Mouse (Mus musculus) intestine, postnatal 0 days (tissue): ENCODE results near the gene Olfr665. TPM values are rescaled to one million over a fixed set of nuclear protein-coding genes. Genes with fewer than 3 reads are reported as not detected.

Source experiments
- ATAC-seq: fragments of 200-750 bp; cut with Nextera tagmentation; 2 replicates; pipeline ENCODE4 v1.8.0; 2017; ENCODE audit warnings: mild to moderate bottlenecking, moderate TSS enrichment, moderate library complexity
- H3K27ac ChIP-seq: fragments of 300-500 bp; sonication (generic); 2 replicates; pipeline ENCODE4 v1.5.1; 2014; ENCODE audit warnings: mild to moderate bottlenecking, low read depth, low read length, moderate library complexity
- H3K27me3 ChIP-seq: fragments of 300-500 bp; sonication (generic); replicated peaks from 2 replicates; pipeline ENCODE4 v1.6.1; 2014; ENCODE audit warnings: low read length, mixed read lengths; ENCODE audit not compliant: control insufficient read depth, insufficient read depth
- H3K36me3 ChIP-seq: fragments of 300-500 bp; sonication (generic); 2 replicates; pipeline ENCODE4 v1.6.1; 2014; ENCODE audit warnings: mild to moderate bottlenecking, moderate library complexity; ENCODE audit not compliant: control insufficient read depth, insufficient read depth
- H3K4me1 ChIP-seq: fragments of 300-500 bp; sonication (generic); replicated peaks from 2 replicates; pipeline ENCODE4 v1.6.1; 2014; ENCODE audit warnings: antibody characterized with exemption, low read length, mixed read lengths; ENCODE audit not compliant: control insufficient read depth, insufficient read depth
- H3K4me2 ChIP-seq: fragments of 300-500 bp; sonication (generic); replicated peaks from 2 replicates; pipeline ENCODE4 v1.6.1; 2014; ENCODE audit warnings: low read depth, mild to moderate bottlenecking, moderate library complexity
- H3K4me3 ChIP-seq: fragments of 300-500 bp; sonication (generic); 2 replicates; pipeline ENCODE4 v1.5.1; 2014; ENCODE audit warnings: low read depth, low read length
- H3K9ac ChIP-seq: fragments of 300-500 bp; sonication (generic); 2 replicates; pipeline ENCODE4 v1.6.1; 2014; ENCODE audit warnings: mild to moderate bottlenecking, low read depth, low read length
- H3K9me3 ChIP-seq: fragments of 300-500 bp; sonication (generic); 2 replicates; pipeline ENCODE4 v1.6.1; 2016; ENCODE audit warnings: mixed run types; ENCODE audit not compliant: control insufficient read depth
- CTCF ChIP-seq: sonication (generic); IDR thresholded peaks from 2 replicates; pipeline ENCODE4 v1.5.1; 2016; ENCODE audit warnings: low read depth, mild to moderate bottlenecking, control low read depth, antibody characterized with exemption, moderate library complexity
- WGBS: fragments of 180-500 bp; shearing (Covaris S2); extraction: QIAGEN DNeasy Blood & Tissue Kit; methylation state at CpG from one replicate; pipeline ENCODE4 v1.1.7; 2014; 5-methylcytosine and 5-hydroxymethylcytosine counted together
- polyA plus RNA-seq: library from polyadenylated mRNA; unstranded; fragments of >200 nt; fragmentation: Nextera tagmentation; extraction: Ambion mirVana; gene quantifications from 2 replicates; pipeline ENCODE4 v1.2.1, GENCODE M21; 2015

Gene Olfr665
- polyA plus RNA-seq, 1 experiment from 2014 or later, result not detected

- no peak for ATAC-seq
- H3K36me3 ChIP-seq, result no peaks in the 10 kb centered on the region
- no peak overlapping the region for H3K4me3 ChIP-seq
- no peak overlapping the region for H3K4me2 ChIP-seq
- H3K27me3 ChIP-seq, result no peaks in the 10 kb centered on the region
- no peak overlapping the region for H3K9ac ChIP-seq
- TF ChIP-seq CTCF, result no peak
- 61% methylated on average over 1 of the region's 1 CpGs for WGBS
- H3K9me3 ChIP-seq, result no peaks in the 10 kb centered on the region
- no peaks in the 10 kb centered on the region for H3K4me1 ChIP-seq
- H3K27ac ChIP-seq, result no peak overlapping the region
Measured at GRCm38 (mm10) chr7:104857683-104858082, 20.1 kb upstream of the Olfr665 start.

GRCm38 (mm10) chr7:104861381-104861780, 16.4 kb upstream of the Olfr665 start:
- Histone ChIP-seq H3K36me3 (no peaks in the 10 kb centered on the region), H3K9ac (no peak overlapping the region), H3K27me3 (no peaks in the 10 kb centered on the region), H3K4me3 (no peak overlapping the region), H3K4me2 (no peak overlapping the region), H3K4me1 (no peaks in the 10 kb centered on the region), H3K27ac (no peak overlapping the region), H3K9me3 (no peaks in the 10 kb centered on the region)
- no peak for ATAC-seq
- TF ChIP-seq CTCF, result no peak
- 85% methylated on average over 3 of the region's 3 CpGs for WGBS

- H3K9ac ChIP-seq, result no peak within 1 kb of the TSS
- no peaks in the 10 kb centered on the region for H3K36me3 ChIP-seq
- H3K4me1 ChIP-seq, result no peaks in the 10 kb centered on the region
- 79% methylated on average over 2 of the region's 2 CpGs for WGBS
- H3K27ac ChIP-seq, result no peak within 1 kb of the TSS
- H3K9me3 ChIP-seq, result no peaks in the 10 kb centered on the region
- no peak for TF ChIP-seq CTCF
- no peak within 1 kb of the TSS for H3K4me3 ChIP-seq
- H3K4me2 ChIP-seq, result no peak within 1 kb of the TSS
- no peak for ATAC-seq
- no peaks in the 10 kb centered on the region for H3K27me3 ChIP-seq
Measured at GRCm38 (mm10) chr7:104895852-104896251, 18.0 kb downstream of the Olfr665 start, which contains the start of gene Olfr666. Gene Olfr666, minus strand, starts transcription at chr7:104895952.

GRCm38 (mm10) chr7:104921382-104921781, 43.6 kb downstream of the Olfr665 start, which contains the start of gene Olfr667:
Gene Olfr667, minus strand, starts transcription at chr7:104921482.
- Histone ChIP-seq H3K27ac (no peak within 1 kb of the TSS), H3K4me3 (no peak within 1 kb of the TSS), H3K4me2 (no peak within 1 kb of the TSS), H3K36me3 (no peaks in the 10 kb centered on the region), H3K4me1 (no peaks in the 10 kb centered on the region), H3K9ac (no peak within 1 kb of the TSS), H3K27me3 (no peaks in the 10 kb centered on the region), H3K9me3 (no peaks in the 10 kb centered on the region)
- TF ChIP-seq CTCF, result no peak
- WGBS, result 94% methylated on average over 1 of the region's 1 CpGs
- no peak for ATAC-seq

- Histone ChIP-seq H3K9me3 (no peaks in the 10 kb centered on the region), H3K9ac (no peak within 1 kb of the TSS), H3K27ac (no peak within 1 kb of the TSS), H3K36me3 (no peaks in the 10 kb centered on the region), H3K4me1 (no peaks in the 10 kb centered on the region), H3K4me2 (no peak within 1 kb of the TSS), H3K4me3 (no peak within 1 kb of the TSS), H3K27me3 (no peaks in the 10 kb centered on the region)
- no peak for TF ChIP-seq CTCF
- 71% methylated on average over 1 of the region's 1 CpGs for WGBS
- ATAC-seq, result no peak
Measured at GRCm38 (mm10) chr7:104927957-104928356, 50.1 kb downstream of the Olfr665 start, which contains the start of gene Olfr668. Gene Olfr668, minus strand, starts transcription at chr7:104928057.

Other genes with a start within 250 kb of the Olfr665 start
- 0.09 TPM in 2 replicates for gene Olfr658, start 230.7 kb upstream of the Olfr665 start, polyA plus RNA-seq
- gene Olfr659, start 211.3 kb upstream of the Olfr665 start, polyA plus RNA-seq, result not detected in 2 replicates
- gene Olfr661, start 191.5 kb upstream of the Olfr665 start, polyA plus RNA-seq, result not detected in 2 replicates
- gene Usp17le, start 100.6 kb upstream of the Olfr665 start, polyA plus RNA-seq, result not detected in 2 replicates
- gene Usp17lb, start 35.4 kb upstream of the Olfr665 start, polyA plus RNA-seq, result not detected in 2 replicates
- gene Usp17la, start 21.0 kb upstream of the Olfr665 start, polyA plus RNA-seq, result not detected in 2 replicates
- not detected in 2 replicates for gene Olfr666, start 17.9 kb downstream of the Olfr665 start, polyA plus RNA-seq
- not detected in 2 replicates for gene Olfr667, start 43.5 kb downstream of the Olfr665 start, polyA plus RNA-seq
- not detected in 2 replicates for gene Olfr668, start 50.0 kb downstream of the Olfr665 start, polyA plus RNA-seq
- not detected in 2 replicates for gene Olfr669, start 56.2 kb downstream of the Olfr665 start, polyA plus RNA-seq
- not detected in 2 replicates for gene Olfr670, start 84.6 kb downstream of the Olfr665 start, polyA plus RNA-seq
- gene Olfr671, start 101.1 kb downstream of the Olfr665 start, polyA plus RNA-seq, result not detected in 2 replicates
- gene Olfr672, start 124.0 kb downstream of the Olfr665 start, polyA plus RNA-seq, result not detected in 2 replicates
- gene Olfr675, start 150.4 kb downstream of the Olfr665 start, polyA plus RNA-seq, result not detected in 2 replicates
- gene Olfr676, start 154.7 kb downstream of the Olfr665 start, polyA plus RNA-seq, result not detected in 2 replicates
- gene Olfr677, start 173.3 kb downstream of the Olfr665 start, polyA plus RNA-seq, result not detected in 2 replicates
- not detected in 2 replicates for gene Olfr678, start 186.4 kb downstream of the Olfr665 start, polyA plus RNA-seq
- gene Olfr679, start 203.2 kb downstream of the Olfr665 start, polyA plus RNA-seq, result not detected in 2 replicates
- gene Olfr680-ps1, start 214.8 kb downstream of the Olfr665 start, polyA plus RNA-seq, result not detected in 2 replicates
- gene Olfr681, start 238.8 kb downstream of the Olfr665 start, polyA plus RNA-seq, result not detected in 2 replicates